Mouse (Mus musculus): ENCODE measurements around the gene Cct6b.

DNA sequence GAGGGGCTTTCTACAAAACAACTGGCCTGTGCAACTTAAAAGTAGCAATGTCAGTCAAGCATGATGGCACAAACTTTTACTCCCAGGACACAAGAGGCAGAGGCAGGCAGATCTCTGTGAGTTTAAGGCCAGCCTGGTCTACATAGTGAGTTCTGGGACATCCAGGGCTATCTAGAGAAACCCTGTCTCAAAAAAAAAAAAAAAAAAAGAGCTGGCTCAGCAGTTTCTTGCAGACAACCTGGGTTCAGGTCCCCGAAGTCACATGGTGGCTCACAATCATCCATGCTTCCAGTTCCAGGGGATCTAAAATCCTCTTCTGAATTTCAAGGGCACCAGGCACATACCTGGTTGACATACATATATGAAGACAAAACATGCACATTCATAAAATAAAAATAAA lies 8.2 kb downstream of the Cct6b start:
- TF ChIP-seq CTCF (IDR thresholded peaks at IDR 0.05; ENCODE audit: borderline replicate concordance, extremely low read depth, insufficient read depth, insufficient read length), result no peak
- TF ChIP-seq POLR2A (IDR thresholded peaks at IDR 0.05; ENCODE audit: borderline replicate concordance, extremely low read depth, insufficient read depth, insufficient read length, poor library complexity, severe bottlenecking), result no peak
